Mouse (Mus musculus) embryonic fibroblast, embryonic 13.5 days (primary cell): ENCODE measurements at regions not wholly inside any gene's neighbourhood (a gene's known extent, or its start where the extent isn't known, plus 50 kb on each side); places are given as distances from the start of the nearest gene placed in this dataset.

Source experiments
- CTCF ChIP-seq: IDR thresholded peaks from 2 replicates; pipeline ENCODE4 v1.5.1; 2011; ENCODE audit warnings: mild to moderate bottlenecking, control low read depth, low read length, moderate library complexity, borderline replicate concordance; ENCODE audit not compliant: insufficient read depth
- POLR2A ChIP-seq: IDR thresholded peaks from 2 replicates; pipeline ENCODE4 v1.6.1; 2011; ENCODE audit warnings: low read depth, mild to moderate bottlenecking, control low read depth, low read length, moderate library complexity

- no peak for TF ChIP-seq CTCF
- no peak for TF ChIP-seq POLR2A
These were observed 339.3 kb downstream of the Synb start for GRCm38 (mm10) chr14:68954577-68955460.
